Mouse (Mus musculus): ENCODE data around the gene Apbb1. TPM values are rescaled to one million over a fixed set of nuclear protein-coding genes. Genes with fewer than 3 reads are reported as not detected.

Apbb1 gene
- polyA plus RNA-seq, 1 experiment = 11.2 TPM

- TF ChIP-seq CTCF (IDR thresholded peaks at IDR 0.05; ENCODE audit: borderline replicate concordance, insufficient read depth, low read length) (no peak), POLR2A (IDR thresholded peaks at IDR 0.05; ENCODE audit: low read depth, low read length) (no peak)
- peak overlapping the region; percentile 22; the same call in 1 of the 2 replicates for H3K27ac ChIP-seq (ENCODE audit: insufficient read depth, low read length)
- peaks cover 13% of the 10 kb centered on the region for H3K4me1 ChIP-seq (ENCODE audit: control insufficient read depth, insufficient read depth, low read length)
- no peak overlapping the region for H3K4me3 ChIP-seq (ENCODE audit: insufficient read depth, low read length)
Measured at GRCm38 (mm10) chr7:105513845-105514291, 67.6 kb downstream of the Apbb1 start.

DNA sequence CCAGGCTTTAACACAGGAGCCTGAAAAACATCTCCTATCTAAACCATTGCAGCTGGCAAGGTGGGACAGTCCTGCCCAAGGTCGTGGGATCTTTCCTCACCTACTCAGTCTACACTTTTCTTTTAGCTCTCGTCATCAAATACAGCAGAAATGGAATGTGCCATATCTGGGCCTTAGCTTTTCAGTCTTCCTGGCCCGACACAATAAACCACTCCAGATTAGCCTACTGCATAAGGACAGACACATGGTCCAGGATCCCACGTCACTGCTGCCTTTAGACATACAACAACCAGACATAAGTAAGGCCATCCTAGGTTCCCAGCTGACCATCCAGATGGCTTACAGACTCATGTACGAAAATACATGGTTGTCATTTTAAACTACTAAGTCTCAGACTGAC, 71.3 kb downstream of the Apbb1 start:
- no peak overlapping the region for H3K27ac ChIP-seq (ENCODE audit: insufficient read depth, low read length)
- TF ChIP-seq POLR2A (IDR thresholded peaks at IDR 0.05; ENCODE audit: low read depth, low read length) (no peak), CTCF (IDR thresholded peaks at IDR 0.05; ENCODE audit: borderline replicate concordance, insufficient read depth, low read length) (no peak)
- H3K4me3 ChIP-seq (ENCODE audit: insufficient read depth, low read length) = no peak overlapping the region
- peaks cover 21% of the 10 kb centered on the region for H3K4me1 ChIP-seq (ENCODE audit: control insufficient read depth, insufficient read depth, low read length)

Other genes with a start within 250 kb of the Apbb1 start
- not detected in 2 replicates for gene Olfr690, start 247.5 kb downstream of the Apbb1 start, polyA plus RNA-seq (2011; ENCODE audit: insufficient read length, low read depth, missing spikeins)
- gene Olfr691, start 239.4 kb downstream of the Apbb1 start, polyA plus RNA-seq (2011; ENCODE audit: insufficient read length, low read depth, missing spikeins) = not detected in 2 replicates
- not detected in 2 replicates for gene Olfr692, start 213.4 kb downstream of the Apbb1 start, polyA plus RNA-seq (2011; ENCODE audit: insufficient read length, low read depth, missing spikeins)
- not detected in 2 replicates for gene Gm5901, start 206.6 kb downstream of the Apbb1 start, polyA plus RNA-seq (2011; ENCODE audit: insufficient read length, low read depth, missing spikeins)
- gene Fam160a2, start 181.6 kb downstream of the Apbb1 start, polyA plus RNA-seq (2011; ENCODE audit: insufficient read length, low read depth, missing spikeins) = 25.4 and 30.0 TPM in 2 replicates
- gene Cnga4, start 177.1 kb downstream of the Apbb1 start, polyA plus RNA-seq (2011; ENCODE audit: insufficient read length, low read depth, missing spikeins) = not detected in 2 replicates
- gene Cckbr, start 155.9 kb downstream of the Apbb1 start, polyA plus RNA-seq (2011; ENCODE audit: insufficient read length, low read depth, missing spikeins) = not detected in 2 replicates
- gene Cavin3, start 99.4 kb downstream of the Apbb1 start, polyA plus RNA-seq (2011; ENCODE audit: insufficient read length, low read depth, missing spikeins) = 89.7 and 95.1 TPM in 2 replicates
- gene Smpd1, start 27.3 kb downstream of the Apbb1 start, polyA plus RNA-seq (2011; ENCODE audit: insufficient read length, low read depth, missing spikeins) = 52.8 and 53.5 TPM in 2 replicates
- gene Hpx, start 18.5 kb upstream of the Apbb1 start, polyA plus RNA-seq (2011; ENCODE audit: insufficient read length, low read depth, missing spikeins) = 1.3 TPM in 1 of 2 replicates, not detected in the other
- gene Trim3, start 51.9 kb upstream of the Apbb1 start, polyA plus RNA-seq (2011; ENCODE audit: insufficient read length, low read depth, missing spikeins) = 54.7 and 60.8 TPM in 2 replicates
- gene Timm10b, start 58.4 kb upstream of the Apbb1 start, polyA plus RNA-seq (2011; ENCODE audit: insufficient read length, low read depth, missing spikeins) = 51.4 and 59.6 TPM in 2 replicates
- gene Arfip2, start 58.8 kb upstream of the Apbb1 start, polyA plus RNA-seq (2011; ENCODE audit: insufficient read length, low read depth, missing spikeins) = 43.6 and 48.8 TPM in 2 replicates
- gene Gm45799, start 58.9 kb upstream of the Apbb1 start, polyA plus RNA-seq (2011; ENCODE audit: insufficient read length, low read depth, missing spikeins) = 25.5 and 27.1 TPM in 2 replicates
- 1.6 and 3.1 TPM in 2 replicates for gene Dnhd1, start 69.2 kb upstream of the Apbb1 start, polyA plus RNA-seq (2011; ENCODE audit: insufficient read length, low read depth, missing spikeins)
- gene Ilk, start 154.9 kb upstream of the Apbb1 start, polyA plus RNA-seq (2011; ENCODE audit: insufficient read length, low read depth, missing spikeins) = 295 and 379 TPM in 2 replicates
- gene Rrp8, start 155.7 kb upstream of the Apbb1 start, polyA plus RNA-seq (2011; ENCODE audit: insufficient read length, low read depth, missing spikeins) = 46.0 and 47.7 TPM in 2 replicates
- 146 and 155 TPM in 2 replicates for gene Taf10, start 162.7 kb upstream of the Apbb1 start, polyA plus RNA-seq (2011; ENCODE audit: insufficient read length, low read depth, missing spikeins)
- gene Tpp1, start 170.6 kb upstream of the Apbb1 start, polyA plus RNA-seq (2011; ENCODE audit: insufficient read length, low read depth, missing spikeins) = 200 and 265 TPM in 2 replicates
- gene Dchs1, start 206.0 kb upstream of the Apbb1 start, polyA plus RNA-seq (2011; ENCODE audit: insufficient read length, low read depth, missing spikeins) = 12.8 and 28.6 TPM in 2 replicates
- gene Mrpl17, start 229.4 kb upstream of the Apbb1 start, polyA plus RNA-seq (2011; ENCODE audit: insufficient read length, low read depth, missing spikeins) = 129 and 140 TPM in 2 replicates

Measured in embryonic fibroblast, embryonic 13.5 days (primary cell).